Mouse (Mus musculus) myocyte (in vitro differentiated cells): ENCODE results near the gene Coq8b. TPM values are rescaled to one million over a fixed set of nuclear protein-coding genes. Genes with fewer than 3 reads are reported as not detected.

Source experiments
- H3K27me3 ChIP-seq: one replicate; pipeline ENCODE4 v1.6.1; 2011; ENCODE audit not compliant: control insufficient read depth, insufficient read depth, insufficient read length
- H3K36me3 ChIP-seq: one replicate; pipeline ENCODE4 v1.6.1; 2011; ENCODE audit not compliant: control insufficient read depth, insufficient read depth
- H3K4me2 ChIP-seq: one replicate; pipeline ENCODE4 v1.6.1; 2011; ENCODE audit warnings: low read depth, control low read depth
- H3K4me3 ChIP-seq: one replicate; pipeline ENCODE4 v1.5.1; 2011; ENCODE audit warnings: mild to moderate bottlenecking, control low read depth, moderate library complexity
- H3K79me2 ChIP-seq: one replicate; pipeline ENCODE4 v1.6.1; 2011; ENCODE audit not compliant: control insufficient read depth, insufficient read depth
- H3ac ChIP-seq: one replicate; pipeline ENCODE4 v1.6.1; 2011; ENCODE audit not compliant: control insufficient read depth, insufficient read length
- CEBPB ChIP-seq: IDR thresholded peaks from 2 replicates; pipeline ENCODE4 v1.6.1; 2011; ENCODE audit warnings: mild to moderate bottlenecking, moderate library complexity; ENCODE audit not compliant: poor library complexity, insufficient read depth, severe bottlenecking
- E2F4 ChIP-seq: IDR thresholded peaks from one replicate; pipeline ENCODE4 v1.6.1; 2011; ENCODE audit warnings: mild to moderate bottlenecking, control low read depth, moderate library complexity; ENCODE audit not compliant: insufficient read depth
- MAX ChIP-seq: IDR thresholded peaks from one replicate; pipeline ENCODE4 v1.6.1; 2011; ENCODE audit warnings: low read depth, mild to moderate bottlenecking, control low read depth
- MYOD1 ChIP-seq, 3 experiments: IDR thresholded peaks; one replicate each; pipeline ENCODE4 v1.6.1; 2011; ENCODE audit warnings: control low read depth in 2 of 3, low read depth in 2 of 3, mild to moderate bottlenecking in 2 of 3, moderate library complexity in 1 of 3; ENCODE audit not compliant: insufficient read length in 2 of 3, control insufficient read depth in 1 of 3
- MYOG ChIP-seq, 3 experiments: IDR thresholded peaks; one replicate each; pipeline ENCODE4 v1.6.1; 2011; ENCODE audit warnings: control low read depth in 2 of 3, low read depth in 2 of 3, mild to moderate bottlenecking in 2 of 3; ENCODE audit not compliant: insufficient read length in 2 of 3, control insufficient read depth in 1 of 3, insufficient read depth in 1 of 3
- POLR2A ChIP-seq: IDR thresholded peaks from one replicate; pipeline ENCODE4 v1.6.1; 2011; ENCODE audit warnings: low read depth, mild to moderate bottlenecking, control low read depth, moderate library complexity; ENCODE audit not compliant: insufficient read length
- POLR2AphosphoS2 ChIP-seq: IDR thresholded peaks from one replicate; pipeline ENCODE4 v1.6.1; 2011; ENCODE audit warnings: low read depth, control low read depth; ENCODE audit not compliant: insufficient read length
- REST ChIP-seq: IDR thresholded peaks from one replicate; pipeline ENCODE4 v1.6.1; 2011; ENCODE audit warnings: mild to moderate bottlenecking, control low read depth, moderate library complexity; ENCODE audit not compliant: insufficient read depth, insufficient read length
- SRF ChIP-seq: IDR thresholded peaks from one replicate; pipeline ENCODE4 v1.6.1; 2011; ENCODE audit warnings: low read depth; ENCODE audit not compliant: control insufficient read depth, insufficient read length
- TCF12 ChIP-seq: IDR thresholded peaks from one replicate; pipeline ENCODE4 v1.6.1; 2011; ENCODE audit warnings: mild to moderate bottlenecking, control low read depth; ENCODE audit not compliant: poor library complexity, insufficient read depth, severe bottlenecking
- TCF3 ChIP-seq: IDR thresholded peaks from one replicate; pipeline ENCODE4 v1.6.1; 2011; ENCODE audit warnings: low read depth, control low read depth; ENCODE audit not compliant: insufficient read length
- USF1 ChIP-seq: IDR thresholded peaks from one replicate; pipeline ENCODE4 v1.6.1; 2011; ENCODE audit warnings: low read depth, mild to moderate bottlenecking, control low read depth, moderate library complexity
- polyA plus RNA-seq: library from polyadenylated mRNA; unstranded; fragments of >200 nt; fragmentation: generic; extraction: Trizol; gene quantifications from one replicate; pipeline ENCODE4 v1.2.1, GENCODE M21; 2012; ENCODE audit warnings: missing spikeins

Gene Coq8b
- polyA plus RNA-seq, 1 experiment: 19.1 TPM

- H3K36me3 ChIP-seq: no peaks in the 10 kb centered on the region
- H3ac ChIP-seq: no peak overlapping the region
- H3K27me3 ChIP-seq: no peaks in the 10 kb centered on the region
- TF ChIP-seq MYOD1 (IDR thresholded peaks at IDR 0.05; ENCODE audit: control insufficient read depth in 1 of 3, insufficient read length in 2 of 3, low read depth in 2 of 3) (no peak), TCF3 (no peak), MAX (no peak), REST (no peak), E2F4 (no peak), MYOG (IDR thresholded peaks at IDR 0.05; ENCODE audit: control insufficient read depth in 1 of 3, insufficient read depth in 1 of 3, insufficient read length in 2 of 3, low read depth in 2 of 3) (no peak), CEBPB (no peak), TCF12 (no peak), POLR2A (no peak)
- H3K4me2 ChIP-seq: no peak overlapping the region
- H3K79me2 ChIP-seq: no peaks in the 10 kb centered on the region
- H3K4me3 ChIP-seq: no peak overlapping the region
Observed at GRCm38 (mm10) chr7:27290555-27290954, 57.7 kb downstream of the Coq8b start.

DNA sequence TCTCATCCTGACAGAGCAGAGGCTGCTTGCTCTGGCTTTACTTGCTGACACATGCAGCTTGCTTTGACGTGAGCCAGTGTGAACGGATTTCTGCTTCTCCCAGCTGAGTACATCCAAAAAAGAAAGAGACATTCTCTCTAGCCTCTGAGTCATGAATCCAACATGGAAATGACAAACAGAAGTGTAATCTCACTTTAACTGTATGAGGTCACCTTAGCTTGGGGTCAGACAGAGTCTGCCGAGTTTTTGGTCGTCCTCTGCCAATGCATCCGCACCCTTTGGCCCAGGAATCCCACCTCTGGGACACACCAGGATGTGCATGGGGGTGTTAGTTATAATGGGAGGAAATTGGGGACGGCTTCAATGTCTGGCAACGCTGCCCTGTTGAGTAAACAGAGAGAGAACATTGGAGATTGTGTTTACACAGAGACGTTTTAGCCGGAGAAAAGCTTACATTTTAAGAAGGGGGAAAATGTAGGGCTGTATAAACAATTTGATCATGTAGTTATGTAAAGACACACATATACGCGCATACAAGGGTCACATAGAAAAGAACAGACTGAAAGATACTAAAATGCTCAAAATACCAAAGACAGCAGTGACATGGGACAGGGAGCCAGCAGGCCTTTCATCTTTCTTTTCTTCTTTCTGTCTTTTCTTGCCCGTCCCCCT lies 59.1 kb downstream of the Coq8b start:
- H3ac ChIP-seq: no peak overlapping the region
- no peaks in the 10 kb centered on the region for H3K27me3 ChIP-seq
- H3K4me3 ChIP-seq: no peak overlapping the region

DNA sequence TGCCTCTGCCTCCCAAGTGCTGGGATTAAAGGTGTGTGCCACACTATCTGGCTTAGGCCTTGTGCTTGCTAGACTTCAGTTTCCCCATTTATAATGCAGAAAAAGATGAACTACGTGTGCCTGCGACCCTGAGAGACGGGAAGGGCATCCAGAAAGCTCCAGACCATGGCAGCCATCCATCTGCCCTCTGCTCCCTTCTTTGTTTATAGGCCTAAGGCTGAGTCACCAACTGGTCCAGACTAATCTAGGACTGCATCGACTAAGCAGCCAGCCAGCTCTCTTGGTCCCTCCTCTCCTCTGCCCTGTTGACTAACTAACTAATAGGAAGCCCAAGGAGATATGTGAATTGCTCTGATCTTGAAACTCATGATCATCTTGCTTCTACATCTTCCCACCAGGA lies 63.1 kb downstream of the Coq8b start:
- no peaks in the 10 kb centered on the region for H3K36me3 ChIP-seq
- H3K79me2 ChIP-seq: no peaks in the 10 kb centered on the region
- H3K27me3 ChIP-seq: no peaks in the 10 kb centered on the region
- no peak overlapping the region for H3ac ChIP-seq
- TF ChIP-seq POLR2A: no peak
- no peak overlapping the region for H3K4me3 ChIP-seq
- H3K4me2 ChIP-seq: no peak overlapping the region

More for the DNA sequence above, 59.1 kb downstream of the Coq8b start:
- no peaks in the 10 kb centered on the region for H3K79me2 ChIP-seq
- H3K4me2 ChIP-seq: no peak overlapping the region
- no peak for TF ChIP-seq MAX
- no peak for TF ChIP-seq MYOD1 (IDR thresholded peaks at IDR 0.05; ENCODE audit: control insufficient read depth in 1 of 3, insufficient read length in 2 of 3, low read depth in 2 of 3)
- TF ChIP-seq MYOG (IDR thresholded peaks at IDR 0.05; ENCODE audit: control insufficient read depth in 1 of 3, insufficient read depth in 1 of 3, insufficient read length in 2 of 3, low read depth in 2 of 3): no peak
- no peak for TF ChIP-seq SRF
- no peak for TF ChIP-seq TCF3
- no peak for TF ChIP-seq REST
- no peaks in the 10 kb centered on the region for H3K36me3 ChIP-seq

DNA sequence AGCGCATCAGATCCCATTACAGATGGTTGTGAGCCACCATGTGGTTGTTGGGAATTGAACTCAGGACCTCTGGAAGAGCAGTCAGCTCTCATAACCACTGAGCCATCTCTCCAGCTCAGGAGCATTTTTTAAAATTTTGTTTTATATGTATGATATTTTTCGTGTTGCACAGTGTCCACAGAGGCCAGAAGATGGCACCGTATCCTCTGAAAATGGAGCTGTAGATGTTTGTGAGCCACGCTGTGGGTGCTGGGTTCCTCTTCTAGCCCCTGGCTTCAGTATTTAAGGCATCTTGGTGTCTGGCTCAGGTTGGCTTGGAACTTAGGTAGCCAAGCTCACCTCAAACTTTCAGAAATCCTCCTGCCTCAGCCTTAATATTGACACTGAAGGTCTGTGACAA lies 63.7 kb downstream of the Coq8b start:
- H3K27me3 ChIP-seq: no peaks in the 10 kb centered on the region

DNA sequence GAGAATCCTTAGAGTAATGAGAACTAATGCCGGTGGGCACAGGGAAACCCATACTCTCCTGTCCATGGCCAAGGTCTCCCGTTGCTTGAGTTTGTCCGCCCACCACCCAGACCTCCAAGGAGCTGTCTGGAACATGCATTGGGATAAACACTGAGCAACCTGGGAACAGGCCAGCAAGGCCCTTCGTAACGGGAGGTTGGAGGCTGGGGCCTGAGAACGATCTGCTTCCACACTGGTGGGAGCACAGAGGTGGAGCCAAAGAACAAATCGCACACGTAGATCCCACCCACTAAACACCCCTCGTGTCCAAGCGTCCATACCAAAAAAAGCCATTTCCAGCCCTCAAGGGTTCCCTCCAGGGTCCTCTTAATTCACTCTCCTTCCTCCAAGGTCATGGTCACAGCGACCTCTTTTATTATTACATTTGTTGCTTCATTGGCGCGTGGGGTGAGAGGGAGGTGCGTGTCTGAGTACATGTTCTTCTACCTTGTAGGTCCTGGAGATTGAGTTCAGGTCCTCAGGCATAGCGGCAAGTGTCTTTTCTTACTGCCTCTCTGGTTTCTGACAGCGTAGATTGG lies 65.3 kb downstream of the Coq8b start:
- Histone ChIP-seq H3K79me2 (no peaks in the 10 kb centered on the region), H3K27me3 (no peaks in the 10 kb centered on the region), H3ac (no peak overlapping the region), H3K4me3 (no peak overlapping the region), H3K36me3 (no peaks in the 10 kb centered on the region), H3K4me2 (no peak overlapping the region)
- TF ChIP-seq SRF (no peak), MAX (no peak), REST (no peak), MYOG (IDR thresholded peaks at IDR 0.05; ENCODE audit: control insufficient read depth in 1 of 3, insufficient read depth in 1 of 3, insufficient read length in 2 of 3, low read depth in 2 of 3) (no peak), E2F4 (no peak), CEBPB (no peak), USF1 (no peak), MYOD1 (IDR thresholded peaks at IDR 0.05; ENCODE audit: control insufficient read depth in 1 of 3, insufficient read length in 2 of 3, low read depth in 2 of 3) (no peak), POLR2A (no peak), TCF12 (no peak), POLR2AphosphoS2 (no peak), TCF3 (no peak)

More for the DNA sequence above, 63.7 kb downstream of the Coq8b start:
- TF ChIP-seq USF1 (no peak), POLR2AphosphoS2 (no peak), TCF3 (no peak), MYOD1 (IDR thresholded peaks at IDR 0.05; ENCODE audit: control insufficient read depth in 1 of 3, insufficient read length in 2 of 3, low read depth in 2 of 3) (no peak), TCF12 (no peak), POLR2A (no peak), E2F4 (no peak), CEBPB (no peak), MAX (no peak), MYOG (IDR thresholded peaks at IDR 0.05; ENCODE audit: control insufficient read depth in 1 of 3, insufficient read depth in 1 of 3, insufficient read length in 2 of 3, low read depth in 2 of 3) (no peak), REST (no peak)
- H3ac ChIP-seq: no peak overlapping the region
- no peaks in the 10 kb centered on the region for H3K79me2 ChIP-seq
- H3K4me2 ChIP-seq: no peak overlapping the region
- no peaks in the 10 kb centered on the region for H3K36me3 ChIP-seq
- no peak overlapping the region for H3K4me3 ChIP-seq
